ENCODE assay signal across 8 mouse cellular contexts in genomic region chr12:79131178-79131675, GRCm38 (mm10). TPM values are rescaled to one million over a fixed set of nuclear protein-coding genes. Genes with fewer than 3 reads are reported as not detected.
DNase-seq lines count a peak whose midpoint lies in the region; ATAC-seq and TF ChIP-seq lines count a peak whose summit lies in the region.

No protein-coding gene starts in this region.

- H3K36me3 ChIP-seq in liver, adult 2 months (ENCODE audit: control insufficient read depth, insufficient read depth, low read length), result no peaks in the 10 kb centered on the region
- H3K36me3 ChIP-seq in forebrain, postnatal 0 days (ENCODE audit: insufficient read depth), result no peaks in the 10 kb centered on the region
- no peaks in the 10 kb centered on the region for H3K36me3 ChIP-seq in midbrain, embryonic 12.5 days

- H3K79me2 ChIP-seq in liver, adult 2 months (ENCODE audit: control insufficient read depth, insufficient read depth, low read length), result no peaks in the 10 kb centered on the region

- ATAC-seq in forebrain, postnatal 0 days, result peak; percentile 38; the same call in 1 of the 2 replicates
- ATAC-seq in midbrain, embryonic 12.5 days (ENCODE audit: low FRiP score, low read depth), result peak; percentile 27; the same call in 1 of the 2 replicates

- TF ChIP-seq POLR2A in liver, adult 2 months (IDR thresholded peaks at IDR 0.05; ENCODE audit: extremely low read depth, insufficient read depth, low read length), result no peak

- peaks cover 13% of the 10 kb centered on the region; the same call in 1 of the 2 replicates for H3K27me3 ChIP-seq in liver, adult 2 months (ENCODE audit: control insufficient read depth, insufficient read depth, low read length)
- H3K27me3 ChIP-seq in forebrain, postnatal 0 days (ENCODE audit: insufficient read depth, low read length), result peaks cover 14% of the 10 kb centered on the region
- peaks cover 45% of the 10 kb centered on the region for H3K27me3 ChIP-seq in midbrain, embryonic 12.5 days

- no peak overlapping the region for H3K27ac ChIP-seq in liver, adult 2 months (replicated peaks; ENCODE audit: insufficient read depth, low read depth, low read length)
- peak overlapping the region; percentile 40; the same call in 1 of the 2 replicates for H3K27ac ChIP-seq in forebrain, postnatal 0 days (ENCODE audit: low read depth, low read length)
- no peak overlapping the region for H3K27ac ChIP-seq in midbrain, embryonic 12.5 days (replicated peaks)

- peak overlapping the region; percentile 95 for H3K4me2 ChIP-seq in forebrain, postnatal 0 days (ENCODE audit: low read depth)
- H3K4me2 ChIP-seq in midbrain, embryonic 12.5 days (replicated peaks), result peak overlapping the region; percentile 90

- peak overlapping the region; percentile 23; the same call in 1 of the 2 replicates for H3K4me3 ChIP-seq in liver, adult 2 months (ENCODE audit: insufficient read depth, low read depth, low read length)
- peak overlapping the region; percentile 58 for H3K4me3 ChIP-seq in forebrain, postnatal 0 days (ENCODE audit: low read depth, low read length)
- H3K4me3 ChIP-seq in midbrain, embryonic 12.5 days, result peak overlapping the region; percentile 51

- DNase-seq in liver, adult 2 months (ENCODE audit: extremely low read depth, low read depth, low spot score), result no peak
- DNase-seq in liver, result no peak
- peak; percentile 21 to 31 for DNase-seq in cerebellum, postnatal 25 days
- DNase-seq in forebrain, postnatal 0 days, result peak; percentile 66
- DNase-seq in adrenal gland, postnatal 14 days, result no peak
- DNase-seq in layer of hippocampus, postnatal 25 days (ENCODE audit: extremely low spot score in 1 of 2, low spot score in 1 of 2), result no peak
- no peak for DNase-seq in spleen, adult 18-20 months

- peaks cover 7% of the 10 kb centered on the region; the same call in 1 of the 2 replicates for H3K4me1 ChIP-seq in liver, adult 2 months (ENCODE audit: control insufficient read depth, insufficient read depth, low read length)
- H3K4me1 ChIP-seq in forebrain, postnatal 0 days (ENCODE audit: insufficient read depth), result no peaks in the 10 kb centered on the region; the same call in 1 of the 2 replicates
- H3K4me1 ChIP-seq in midbrain, embryonic 12.5 days, result peaks cover 11% of the 10 kb centered on the region

- no peak for TF ChIP-seq CTCF in liver, adult 2 months (IDR thresholded peaks at IDR 0.05; ENCODE audit: low read depth, low read length)
- TF ChIP-seq CTCF in forebrain, postnatal 0 days (IDR thresholded peaks at IDR 0.05; ENCODE audit: low read depth), result no peak

- 3% methylated on average over 22 of the region's 22 CpGs for WGBS in liver, adult 2 months
- WGBS in forebrain, postnatal 0 days, result 2% methylated on average over 22 of the region's 22 CpGs
- WGBS in midbrain, embryonic 12.5 days, result 1% methylated on average over 22 of the region's 22 CpGs

- no peaks in the 10 kb centered on the region for H3K9me3 ChIP-seq in forebrain, postnatal 0 days (ENCODE audit: low read length)
- H3K9me3 ChIP-seq in midbrain, embryonic 12.5 days, result no peaks in the 10 kb centered on the region

- no peak overlapping the region for H3K9ac ChIP-seq in liver, adult 2 months (ENCODE audit: low read depth, low read length)
- peak overlapping the region; percentile 62 for H3K9ac ChIP-seq in forebrain, postnatal 0 days
- peak overlapping the region; percentile 55 for H3K9ac ChIP-seq in midbrain, embryonic 12.5 days (replicated peaks)

RNA-seq across cellular contexts. Expression of gene Arg2, which starts 0.7 kb away (rescaled TPM):
- total RNA-seq in liver, adult 2 months (2014; rRNA removed), result 0.46 and 0.74 TPM in 2 replicates
- polyA plus RNA-seq in liver, adult 2 months (2012; rRNA removed), result 0.20 TPM in 1 of 2 replicates, not detected in the other
- total RNA-seq in forebrain, postnatal 0 days (2014; rRNA removed), result 15.9 and 16.1 TPM in 2 replicates
- polyA plus RNA-seq in forebrain, postnatal 0 days (2015; fragmentation: Nextera tagmentation; extraction: Ambion mirVana), result 19.6 and 22.7 TPM in 2 replicates
- polyA plus RNA-seq in midbrain, embryonic 12.5 days (2016; fragmentation: Nextera tagmentation; extraction: Ambion mirVana), result 9.0 and 9.7 TPM in 2 replicates
- not detected in 2 replicates for total RNA-seq in adrenal gland, postnatal 14 days (2021)
- total RNA-seq in layer of hippocampus, postnatal 25 days (2021), result 1 to 10 TPM; 3.1 to 4.3 TPM

RNA-seq across cellular contexts. Expression of gene Vti1b, which starts 41.2 kb away (rescaled TPM):
- 57.1 and 70.7 TPM in 2 replicates for total RNA-seq in liver, adult 2 months (2014; rRNA removed)
- polyA plus RNA-seq in liver, adult 2 months (2012; rRNA removed), result 29.9 and 34.6 TPM in 2 replicates
- 97.6 and 129 TPM in 2 replicates for total RNA-seq in forebrain, postnatal 0 days (2014; rRNA removed)
- 218 and 236 TPM in 2 replicates for polyA plus RNA-seq in forebrain, postnatal 0 days (2015; fragmentation: Nextera tagmentation; extraction: Ambion mirVana)
- polyA plus RNA-seq in midbrain, embryonic 12.5 days (2016; fragmentation: Nextera tagmentation; extraction: Ambion mirVana), result 113 and 115 TPM in 2 replicates
- total RNA-seq in adrenal gland, postnatal 14 days (2021), result 70.7 and 75.4 TPM in 2 replicates
- total RNA-seq in layer of hippocampus, postnatal 25 days (2021), result 100 to 1,000 TPM; 147 to 174 TPM

RNA-seq across cellular contexts. Expression of gene Pigh, which starts 41.8 kb away (rescaled TPM):
- 6.0 and 6.4 TPM in 2 replicates for total RNA-seq in liver, adult 2 months (2014; rRNA removed)
- polyA plus RNA-seq in liver, adult 2 months (2012; rRNA removed), result 4.4 and 4.6 TPM in 2 replicates
- total RNA-seq in forebrain, postnatal 0 days (2014; rRNA removed), result 14.0 and 15.5 TPM in 2 replicates
- polyA plus RNA-seq in forebrain, postnatal 0 days (2015; fragmentation: Nextera tagmentation; extraction: Ambion mirVana), result 6.9 and 12.7 TPM in 2 replicates
- polyA plus RNA-seq in midbrain, embryonic 12.5 days (2016; fragmentation: Nextera tagmentation; extraction: Ambion mirVana), result 26.2 and 30.4 TPM in 2 replicates
- 8.2 and 10.0 TPM in 2 replicates for total RNA-seq in adrenal gland, postnatal 14 days (2021)
- total RNA-seq in layer of hippocampus, postnatal 25 days (2021), result 10 to 100 TPM; 10.1 to 10.9 TPM

Comparison
In these comparisons a context has a peak if more than half of its experiments do, and no peak if none do; other contexts are left out.
1. DNase-seq: peak in cerebellum, postnatal 25 days (2 of 2) and forebrain, postnatal 0 days (single experiment); none in liver, adult 2 months (single experiment), liver (single experiment), adrenal gland, postnatal 14 days (single experiment), layer of hippocampus, postnatal 25 days (0 of 2) and spleen, adult 18-20 months (0 of 2).
2. Peak in every context shown above with its lines, with median percentiles within 50 percentile points of each other: H3K4me3 ChIP-seq.